Mouse (Mus musculus) olfactory bulb, adult 2 months (tissue): ENCODE data around the gene Prr5l. TPM values are rescaled to one million over a fixed set of nuclear protein-coding genes. Genes with fewer than 3 reads are reported as not detected.

Experiments
- H3K27ac ChIP-seq: fragments of 200-500 bp; 2 replicates; pipeline ENCODE4 v1.5.1; 2012; ENCODE audit warnings: low read depth, low read length; ENCODE audit not compliant: insufficient read depth
- H3K4me1 ChIP-seq: fragments of 200-500 bp; 2 replicates; pipeline ENCODE4 v1.6.1; 2012; ENCODE audit warnings: low read length; ENCODE audit not compliant: control insufficient read depth, insufficient read depth
- H3K4me3 ChIP-seq: fragments of 200-500 bp; 2 replicates; pipeline ENCODE4 v1.5.1; 2012; ENCODE audit warnings: mild to moderate bottlenecking, low read depth, low read length, moderate library complexity; ENCODE audit not compliant: insufficient read depth
- CTCF ChIP-seq: fragments of 200-500 bp; IDR thresholded peaks from 2 replicates; pipeline ENCODE4 v1.5.1; 2012; ENCODE audit warnings: low read depth, mild to moderate bottlenecking, low read length, moderate library complexity; ENCODE audit not compliant: insufficient read depth
- POLR2A ChIP-seq: fragments of 200-500 bp; IDR thresholded peaks from 2 replicates; pipeline ENCODE4 v1.6.1; 2012; ENCODE audit warnings: mild to moderate bottlenecking, low read depth, low read length, moderate library complexity; ENCODE audit not compliant: insufficient read depth
- WGBS: fragments of 180-500 bp; shearing (Covaris S2); methylation state at CpG from one replicate; pipeline ENCODE4 v1.1.7; 2018; 5-methylcytosine and 5-hydroxymethylcytosine counted together
- polyA plus RNA-seq: library from polyadenylated mRNA; stranded (reverse); fragments of >200 nt; gene quantifications from 2 replicates; pipeline ENCODE4 v1.2.4, GENCODE M21; 2012; ENCODE audit warnings: low replicate concordance; ENCODE audit not compliant: missing spikeins, insufficient read depth, insufficient read length

The Prr5l gene
- polyA plus RNA-seq, 1 experiment: not detected

DNA sequence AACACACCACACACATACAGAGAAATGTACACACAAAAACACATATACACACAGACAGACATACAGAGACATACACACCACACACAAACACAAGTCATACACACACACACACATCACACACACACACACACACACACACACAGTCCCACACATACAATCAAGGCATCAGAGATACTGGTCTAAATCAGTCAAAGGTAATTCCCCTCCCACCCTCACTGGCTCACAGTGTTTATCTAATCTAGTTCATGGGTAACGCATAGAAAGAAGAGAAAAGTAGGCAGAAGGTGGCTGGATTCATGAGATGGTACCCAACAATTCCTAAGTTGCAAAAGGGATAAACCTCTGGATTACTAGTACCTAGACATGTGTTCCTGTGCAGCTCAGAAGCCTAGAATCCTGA is 120.9 kb downstream of the Prr5l start:
- Histone ChIP-seq H3K4me3 (no peak overlapping the region), H3K4me1 (no peaks in the 10 kb centered on the region), H3K27ac (no peak overlapping the region)
- 88% methylated on average over 1 of the region's 1 CpGs for WGBS
- TF ChIP-seq CTCF: no peak
- TF ChIP-seq POLR2A: no peak

DNA sequence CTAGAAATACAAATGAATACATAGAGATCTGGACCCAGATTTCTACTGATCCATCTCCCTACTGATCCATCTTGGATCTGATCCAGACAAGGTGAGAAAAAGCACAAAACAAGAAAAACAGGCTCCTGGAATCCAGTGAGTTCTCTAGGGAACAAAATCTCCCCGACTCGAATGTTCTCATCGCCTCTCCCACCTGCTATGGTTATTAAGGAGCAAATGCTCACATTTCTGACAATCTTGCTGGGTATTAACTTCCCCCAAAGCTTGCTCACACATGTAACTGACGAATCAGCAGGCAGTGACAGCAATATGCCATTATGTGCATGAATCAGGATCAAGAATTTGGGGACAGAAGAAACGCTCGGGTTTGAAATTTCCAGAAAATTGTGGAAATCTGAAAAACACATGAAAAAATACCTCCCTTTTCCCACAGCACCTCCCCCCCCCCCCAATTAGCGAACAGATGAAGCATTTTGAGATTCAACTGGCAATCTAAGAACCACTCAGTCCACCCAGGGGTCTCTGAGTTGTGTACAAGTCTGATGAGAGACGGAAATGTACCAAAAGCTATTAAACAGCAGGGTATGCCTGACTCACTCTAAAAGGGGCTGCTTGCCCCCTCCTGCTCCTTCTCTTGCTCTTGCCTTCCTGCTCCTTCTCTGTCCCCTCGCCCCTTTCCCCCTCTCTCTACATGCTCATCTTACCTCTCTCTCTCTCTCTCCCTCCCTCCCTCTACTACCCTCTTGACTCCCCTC is 123.1 kb downstream of the Prr5l start:
- no peak for TF ChIP-seq POLR2A
- no peak for TF ChIP-seq CTCF
- Histone ChIP-seq H3K27ac (no peak overlapping the region), H3K4me1 (peaks cover 5% of the 10 kb centered on the region; the same call in 1 of the 2 replicates), H3K4me3 (no peak overlapping the region)
- WGBS: 70% methylated on average over 9 of the region's 9 CpGs

DNA sequence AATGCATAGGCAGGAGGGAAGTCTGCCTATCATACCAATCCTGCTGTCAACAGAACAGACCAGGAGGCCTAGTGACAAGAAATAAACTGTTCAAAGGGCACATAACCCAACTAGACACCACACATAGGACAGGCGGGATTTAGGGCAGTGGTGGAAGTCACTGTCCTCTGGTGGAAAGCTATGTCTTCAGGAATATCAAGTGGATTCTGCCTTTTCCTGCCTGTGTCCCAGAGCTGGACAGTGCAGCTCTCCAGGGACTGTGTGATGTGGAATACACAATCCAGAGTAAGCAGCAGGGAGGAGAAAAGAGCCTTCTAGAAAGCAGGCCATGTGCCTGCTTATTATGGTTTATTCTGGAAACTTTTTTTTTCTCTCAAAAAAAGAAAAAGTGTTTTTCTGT is 125.0 kb downstream of the Prr5l start:
- 94% methylated on average over 1 of the region's 1 CpGs for WGBS

DNA sequence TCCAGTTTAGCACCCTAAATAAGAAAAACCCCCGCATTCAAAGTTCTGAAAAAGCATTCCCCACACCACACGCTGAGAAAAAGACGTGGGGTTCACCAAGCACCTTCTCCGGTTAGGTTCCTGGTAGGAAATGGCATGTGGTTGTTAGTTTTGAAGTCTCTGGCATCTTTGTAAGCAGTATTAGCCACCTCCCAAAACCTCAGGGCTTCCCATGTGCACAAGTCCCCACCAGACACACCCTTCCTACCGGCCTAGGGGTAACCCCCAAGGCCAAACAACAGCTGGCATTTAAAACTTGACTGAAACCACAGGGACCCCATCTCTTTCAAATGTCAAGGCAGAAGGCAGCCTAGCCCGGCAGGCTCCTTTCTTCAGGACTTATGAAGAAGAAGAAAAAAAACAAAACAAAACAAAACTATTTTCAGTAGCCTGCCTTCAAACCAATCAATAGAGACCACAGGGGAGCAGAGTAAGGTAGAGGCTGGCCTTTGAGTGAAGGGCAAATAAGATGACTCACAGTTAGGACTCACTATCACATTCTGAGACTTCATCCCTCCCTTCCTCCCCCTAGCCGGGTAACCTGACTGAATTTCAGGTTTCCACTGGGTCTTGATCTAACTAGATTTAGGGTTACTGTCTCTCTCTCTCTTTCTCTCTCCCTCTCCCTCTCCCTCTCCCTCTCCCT is 126.6 kb downstream of the Prr5l start:
- no peak overlapping the region for H3K27ac ChIP-seq
- TF ChIP-seq POLR2A (no peak), CTCF (no peak)

More for the DNA sequence above, 125.0 kb downstream of the Prr5l start:
- H3K4me1 ChIP-seq: peaks cover 5% of the 10 kb centered on the region; the same call in 1 of the 2 replicates
- TF ChIP-seq POLR2A (no peak), CTCF (no peak)
- no peak overlapping the region for H3K4me3 ChIP-seq
- no peak overlapping the region for H3K27ac ChIP-seq

DNA sequence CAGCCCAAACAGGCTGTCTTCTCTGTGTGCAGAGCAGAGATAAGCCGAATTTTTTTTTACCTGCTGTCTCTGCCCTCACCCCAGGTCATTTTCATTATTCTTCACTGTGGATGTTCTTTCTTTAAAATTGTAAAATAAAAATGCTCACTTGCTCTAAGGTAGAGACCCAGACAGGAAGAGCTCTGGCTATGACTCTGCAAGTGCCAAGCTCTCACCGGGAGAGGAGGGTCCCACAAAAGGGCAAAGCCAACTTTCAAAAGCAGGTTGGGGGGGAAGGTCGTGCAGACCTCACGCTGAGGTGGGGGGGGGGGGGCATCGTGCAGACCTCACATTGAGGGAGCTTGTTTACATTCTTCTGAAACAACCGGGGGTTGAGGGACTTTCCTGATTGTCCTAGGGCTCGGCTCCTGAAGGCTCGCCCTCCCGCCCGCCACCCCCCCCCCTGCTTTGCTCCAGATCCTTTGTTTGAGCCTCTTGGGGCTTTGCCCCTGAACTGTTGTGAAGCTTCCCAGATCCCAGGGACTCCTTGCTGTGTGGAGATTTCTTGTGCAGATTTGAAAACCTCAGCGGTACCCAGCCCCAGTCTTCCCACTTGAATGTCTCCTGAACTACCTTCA is 127.8 kb downstream of the Prr5l start:
- 16% methylated on average over 11 of the region's 11 CpGs for WGBS
- H3K4me3 ChIP-seq: no peak overlapping the region
- H3K4me1 ChIP-seq: peaks cover 5% of the 10 kb centered on the region; the same call in 1 of the 2 replicates
- TF ChIP-seq CTCF: no peak
- TF ChIP-seq POLR2A: no peak
- H3K27ac ChIP-seq: no peak overlapping the region

More for the DNA sequence above, 126.6 kb downstream of the Prr5l start:
- 58% methylated on average over 7 of the region's 7 CpGs for WGBS
- Histone ChIP-seq H3K4me1 (peaks cover 5% of the 10 kb centered on the region; the same call in 1 of the 2 replicates), H3K4me3 (no peak overlapping the region)

DNA sequence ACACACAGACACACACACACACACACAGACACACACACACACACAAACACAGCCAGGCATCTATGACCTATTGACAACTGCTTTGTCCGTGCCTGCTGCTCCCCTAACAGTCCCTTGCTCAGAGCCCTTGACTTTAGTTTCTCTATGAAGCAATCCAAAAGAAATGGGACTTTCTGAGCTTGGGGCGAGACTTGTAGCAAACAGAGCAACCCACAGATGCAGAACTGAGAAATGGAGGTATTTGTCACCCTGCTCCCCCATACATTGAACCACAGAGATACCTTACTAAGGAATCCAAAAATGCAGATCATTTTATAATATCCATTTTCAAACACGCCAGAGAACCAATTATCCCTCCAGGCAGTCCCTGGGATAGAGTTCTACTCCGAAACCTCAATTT is 128.4 kb downstream of the Prr5l start:
- 63% methylated on average over 4 of the region's 4 CpGs for WGBS
- TF ChIP-seq POLR2A (no peak), CTCF (no peak)
- H3K4me3 ChIP-seq: no peak overlapping the region
- peaks cover 5% of the 10 kb centered on the region; the same call in 1 of the 2 replicates for H3K4me1 ChIP-seq
- no peak overlapping the region for H3K27ac ChIP-seq

DNA sequence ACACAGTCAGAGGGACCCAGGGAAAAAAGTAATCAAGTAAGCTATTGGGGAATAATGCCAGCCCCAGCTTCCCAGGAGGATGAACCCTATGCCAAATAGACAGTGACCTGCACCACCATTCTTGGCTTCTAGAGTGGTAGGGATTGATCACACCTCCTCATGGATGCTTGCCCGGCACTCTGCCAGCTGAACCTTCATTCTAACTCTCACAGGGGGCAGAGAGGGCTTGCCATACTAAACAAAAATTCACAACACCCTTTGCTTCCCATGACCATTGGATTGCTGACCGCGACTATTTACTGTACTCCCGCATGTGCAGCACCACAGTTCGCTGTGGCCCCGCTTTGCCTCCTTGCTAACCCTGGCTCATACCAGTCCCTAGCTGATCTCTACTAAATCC is 129.8 kb downstream of the Prr5l start:
- TF ChIP-seq POLR2A: no peak
- TF ChIP-seq CTCF: no peak
- WGBS: 92% methylated on average over 6 of the region's 6 CpGs
- no peak overlapping the region for H3K4me3 ChIP-seq

DNA sequence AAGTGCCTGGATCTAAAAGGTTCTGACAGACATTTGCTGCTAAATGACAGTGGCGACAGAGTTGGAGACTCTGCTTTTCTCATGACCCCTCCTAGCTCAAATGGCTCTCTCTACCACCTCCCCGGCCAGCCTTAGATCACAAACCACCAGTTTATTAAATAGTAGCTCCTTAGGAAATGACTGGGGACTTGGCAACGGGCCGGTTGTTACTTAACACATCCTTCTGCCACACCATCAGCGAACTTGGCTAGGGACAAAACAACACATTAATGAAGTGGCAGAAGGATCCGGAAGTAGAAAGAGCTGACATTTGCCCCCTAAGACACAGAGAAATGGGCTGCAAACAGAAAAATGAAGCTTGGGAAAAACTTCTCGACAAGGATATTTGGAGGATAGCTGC is 130.4 kb downstream of the Prr5l start:
- TF ChIP-seq POLR2A: no peak
- no peak for TF ChIP-seq CTCF
- 74% methylated on average over 7 of the region's 7 CpGs for WGBS
- Histone ChIP-seq H3K4me1 (peaks cover 5% of the 10 kb centered on the region; the same call in 1 of the 2 replicates), H3K4me3 (no peak overlapping the region), H3K27ac (no peak overlapping the region)

More for the DNA sequence above, 129.8 kb downstream of the Prr5l start:
- peaks cover 5% of the 10 kb centered on the region; the same call in 1 of the 2 replicates for H3K4me1 ChIP-seq
- H3K27ac ChIP-seq: no peak overlapping the region; the same call in 1 of the 2 replicates
